Mouse (Mus musculus) bone marrow macrophage, adult 2 months (primary cell): ENCODE results near the gene Sox8.

ENCODE experiments used
- CTCF ChIP-seq: IDR thresholded peaks from 2 replicates; pipeline ENCODE4 v1.5.1; 2012; ENCODE audit warnings: low read depth, mild to moderate bottlenecking, low read length, moderate library complexity
- POLR2A ChIP-seq: IDR thresholded peaks from 2 replicates; pipeline ENCODE4 v1.6.1; 2012; ENCODE audit warnings: mild to moderate bottlenecking, low read depth, low read length, borderline replicate concordance

DNA sequence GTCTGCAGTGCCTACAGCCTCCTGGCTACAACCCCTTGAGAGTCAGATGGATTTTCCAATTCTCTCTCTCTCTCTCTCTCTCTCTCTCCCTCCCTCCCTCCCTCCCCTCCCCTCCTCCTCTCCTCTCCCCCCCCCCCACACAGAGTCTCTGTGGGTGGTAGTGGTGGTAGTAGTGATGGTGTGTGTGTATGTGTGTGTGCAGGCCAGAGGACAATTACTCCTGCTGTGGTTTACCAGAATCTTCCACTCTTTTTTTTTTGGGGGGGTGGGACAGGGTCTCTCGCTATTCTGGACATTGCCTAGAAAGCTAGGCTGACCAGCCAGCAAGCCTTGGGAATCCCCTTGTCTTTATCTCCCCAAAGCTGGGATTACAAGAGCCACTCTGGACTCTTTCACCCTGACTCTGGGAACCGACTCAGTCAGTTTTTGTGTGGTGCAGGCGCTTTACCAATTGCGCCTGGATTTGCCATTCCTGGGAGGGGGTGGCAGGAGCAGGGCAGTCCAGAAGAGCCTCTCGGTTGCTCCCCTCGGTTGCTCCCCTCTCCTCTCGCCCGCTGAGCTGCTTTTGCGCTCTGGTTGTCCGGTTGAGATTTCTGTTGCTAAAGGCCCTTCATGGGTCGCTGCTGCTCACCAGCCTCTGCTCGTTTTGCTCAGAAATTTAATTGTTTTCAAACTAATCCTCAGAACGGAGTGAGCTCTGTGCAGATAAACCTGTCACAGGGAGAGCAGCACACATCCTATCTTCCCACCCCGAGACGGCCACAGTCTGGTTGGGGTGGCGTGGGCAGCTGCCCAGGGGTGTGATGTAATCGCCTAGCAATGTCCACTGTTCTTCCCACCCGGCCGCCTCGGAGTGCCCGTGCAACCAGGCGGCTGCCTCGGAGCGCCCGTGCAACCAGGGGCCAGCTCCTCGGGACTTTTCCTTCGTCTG lies 31.3 kb downstream of the Sox8 start:
- TF ChIP-seq POLR2A (no peak), CTCF (no peak)
